Mouse (Mus musculus) E14TG2a.4 (cell line): ENCODE data around the gene Zfp277.

Source experiments
- CTCF ChIP-seq: conservative IDR thresholded peaks from 2 replicates; pipeline ENCODE4 v1.5.1; 2014; ENCODE audit warnings: low read length
- NANOG ChIP-seq: IDR thresholded peaks from 2 replicates; pipeline ENCODE4 v1.6.1; 2014; ENCODE audit warnings: borderline replicate concordance, low read length, mixed read lengths
- POU5F1 ChIP-seq: IDR thresholded peaks from 2 replicates; pipeline ENCODE4 v1.6.1; 2014; ENCODE audit warnings: low read length, borderline replicate concordance

GRCm38 (mm10) chr12:40315146-40315545, 130.6 kb downstream of the Zfp277 start:
- TF ChIP-seq CTCF (no peak), POU5F1 (no peak), NANOG (no peak)
